Mouse (Mus musculus) forebrain, embryonic 13.5 days (tissue): ENCODE measurements around the gene Vmn1r43. TPM values are rescaled to one million over a fixed set of nuclear protein-coding genes. Genes with fewer than 3 reads are reported as not detected.
"Not testable (repeated sequence)": the region's sequence is repeated elsewhere in the genome, so short reads cannot be mapped to it uniquely, and the experiment has no call there.

ENCODE experiments used
- ATAC-seq: fragments of 200-750 bp; cut with Nextera tagmentation; 2 replicates; pipeline ENCODE4 v1.8.0; 2017
- H3K27ac ChIP-seq: fragments of 300-500 bp; sonication (generic); 2 replicates; pipeline ENCODE4 v1.5.1; 2015; ENCODE audit warnings: inconsistent platforms, mild to moderate bottlenecking, moderate library complexity
- H3K27me3 ChIP-seq: fragments of 300-500 bp; sonication (generic); 2 replicates; pipeline ENCODE4 v1.6.1; 2015; ENCODE audit warnings: mild to moderate bottlenecking, inconsistent platforms
- H3K36me3 ChIP-seq: fragments of 300-500 bp; sonication (generic); 2 replicates; pipeline ENCODE4 v1.6.1; 2015; ENCODE audit warnings: mild to moderate bottlenecking, inconsistent platforms; ENCODE audit not compliant: poor library complexity, severe bottlenecking
- H3K4me1 ChIP-seq: fragments of 300-500 bp; sonication (generic); 2 replicates; pipeline ENCODE4 v1.6.1; 2015; ENCODE audit warnings: inconsistent platforms
- H3K4me2 ChIP-seq: fragments of 300-500 bp; sonication (generic); 2 replicates; pipeline ENCODE4 v1.6.1; 2015; ENCODE audit warnings: inconsistent platforms, mild to moderate bottlenecking, moderate library complexity
- H3K4me3 ChIP-seq: fragments of 300-500 bp; sonication (generic); 2 replicates; pipeline ENCODE4 v1.5.1; 2015; ENCODE audit warnings: mild to moderate bottlenecking, inconsistent platforms
- H3K9ac ChIP-seq: fragments of 300-500 bp; sonication (generic); 2 replicates; pipeline ENCODE4 v1.6.1; 2015; ENCODE audit warnings: mild to moderate bottlenecking, inconsistent platforms
- H3K9me3 ChIP-seq: fragments of 300-500 bp; sonication (generic); replicated peaks from 2 replicates; pipeline ENCODE4 v1.6.1; 2016; ENCODE audit warnings: inconsistent platforms
- WGBS: fragments of 180-500 bp; shearing (Covaris S2); methylation state at CpG from one replicate; pipeline ENCODE4 v1.1.7; 2015; 5-methylcytosine and 5-hydroxymethylcytosine counted together
- polyA plus RNA-seq: library from polyadenylated mRNA; unstranded; fragments of >200 nt; fragmentation: Nextera tagmentation; extraction: Ambion mirVana; gene quantifications from 2 replicates; pipeline ENCODE4 v1.2.1, GENCODE M21; 2015

The Vmn1r43 gene
- polyA plus RNA-seq: not detected in 2 replicates

- peaks cover 12% of the 10 kb centered on the region; the same call in 1 of the 2 replicates for H3K9me3 ChIP-seq
- 86% methylated on average over 3 of the region's 3 CpGs for WGBS
- H3K27ac ChIP-seq, H3K4me3 ChIP-seq, H3K27me3 ChIP-seq, H3K4me2 ChIP-seq, H3K4me1 ChIP-seq, ATAC-seq, H3K9ac ChIP-seq, H3K36me3 ChIP-seq: not testable (repeated sequence)
These were observed at the start of gene Vmn1r43, which contains the start of gene Vmn1r42 for GRCm38 (mm10) chr6:89876313-89876712. Vmn1r43 (minus strand) TSS chr6:89876413. Vmn1r42 (minus strand) TSS chr6:89876413.

GRCm38 (mm10) chr6:89883812-89884211 lies 7.6 kb upstream of the Vmn1r43 start:
- 61% methylated on average over 2 of the region's 2 CpGs for WGBS
- Histone ChIP-seq H3K4me2 (no peak overlapping the region), H3K9me3 (0 out of 2 replicates have a peak, but pooled peaks cover 9% of the 10 kb centered on the region), H3K27ac (no peak overlapping the region), H3K4me1 (no peaks in the 10 kb centered on the region), H3K4me3 (no peak overlapping the region), H3K36me3 (no peaks in the 10 kb centered on the region), H3K9ac (no peak overlapping the region), H3K27me3 (no peaks in the 10 kb centered on the region)
- no peak for ATAC-seq

GRCm38 (mm10) chr6:89883360-89883759 lies 7.1 kb upstream of the Vmn1r43 start, which contains the start of gene Vmn1r44:
Vmn1r44 (plus strand) TSS chr6:89883660.
- H3K9ac ChIP-seq: no peak within 1 kb of the TSS
- no peaks in the 10 kb centered on the region for H3K4me1 ChIP-seq
- H3K9me3 ChIP-seq: 0 out of 2 replicates have a peak, but pooled peaks cover 9% of the 10 kb centered on the region
- no peak for ATAC-seq
- H3K36me3 ChIP-seq: no peaks in the 10 kb centered on the region
- WGBS: 93% methylated on average over 1 of the region's 1 CpGs
- no peak within 1 kb of the TSS for H3K4me2 ChIP-seq
- H3K4me3 ChIP-seq: no peak within 1 kb of the TSS
- no peak within 1 kb of the TSS for H3K27ac ChIP-seq
- H3K27me3 ChIP-seq: no peaks in the 10 kb centered on the region

- Histone ChIP-seq H3K27me3 (no peaks in the 10 kb centered on the region), H3K4me2 (no peak overlapping the region), H3K4me3 (no peak overlapping the region), H3K36me3 (no peaks in the 10 kb centered on the region), H3K9me3 (0 out of 2 replicates have a peak, but pooled peaks cover 12% of the 10 kb centered on the region), H3K9ac (no peak overlapping the region), H3K27ac (no peak overlapping the region), H3K4me1 (no peaks in the 10 kb centered on the region)
- ATAC-seq: no peak
These were observed 4.7 kb upstream of the Vmn1r43 start for GRCm38 (mm10) chr6:89880867-89881266.

GRCm38 (mm10) chr6:89876963-89877362 lies 750 bp upstream of the Vmn1r43 start:
- Histone ChIP-seq H3K9me3 (peaks cover 12% of the 10 kb centered on the region; the same call in 1 of the 2 replicates), H3K36me3 (no peaks in the 10 kb centered on the region)
- 89% methylated on average over 2 of the region's 2 CpGs for WGBS

GRCm38 (mm10) chr6:89867976-89868375 lies 8.2 kb downstream of the Vmn1r43 start:
- Histone ChIP-seq H3K4me2 (no peak overlapping the region), H3K9me3 (peaks cover 38% of the 10 kb centered on the region), H3K4me3 (no peak overlapping the region), H3K36me3 (no peaks in the 10 kb centered on the region), H3K9ac (no peak overlapping the region), H3K27me3 (no peaks in the 10 kb centered on the region), H3K4me1 (no peaks in the 10 kb centered on the region), H3K27ac (no peak overlapping the region)
- WGBS: 84% methylated on average over 2 of the region's 2 CpGs
- ATAC-seq: no peak

More at GRCm38 (mm10) chr6:89876963-89877362, 750 bp upstream of the Vmn1r43 start:
- no peak for ATAC-seq
- Histone ChIP-seq H3K27ac (no peak overlapping the region), H3K9ac (no peak overlapping the region), H3K4me2 (no peak overlapping the region), H3K4me1 (no peaks in the 10 kb centered on the region), H3K4me3 (no peak overlapping the region), H3K27me3 (no peaks in the 10 kb centered on the region)

- WGBS: 94% methylated on average over 2 of the region's 2 CpGs
- H3K27me3 ChIP-seq: no peaks in the 10 kb centered on the region
- H3K4me1 ChIP-seq: no peaks in the 10 kb centered on the region
- peaks cover 44% of the 10 kb centered on the region for H3K9me3 ChIP-seq
- H3K4me3 ChIP-seq: no peak overlapping the region
- H3K27ac ChIP-seq: no peak overlapping the region
- H3K36me3 ChIP-seq: no peaks in the 10 kb centered on the region
- no peak overlapping the region for H3K4me2 ChIP-seq
- no peak for ATAC-seq
- no peak overlapping the region for H3K9ac ChIP-seq
These were observed 8.9 kb downstream of the Vmn1r43 start for GRCm38 (mm10) chr6:89867276-89867675.

GRCm38 (mm10) chr6:89863792-89864191 lies 12.4 kb downstream of the Vmn1r43 start:
- Histone ChIP-seq H3K27me3 (no peaks in the 10 kb centered on the region), H3K4me2 (no peak overlapping the region), H3K9ac (no peak overlapping the region), H3K27ac (no peak overlapping the region), H3K4me3 (no peak overlapping the region), H3K36me3 (no peaks in the 10 kb centered on the region), H3K4me1 (no peaks in the 10 kb centered on the region), H3K9me3 (peaks cover 63% of the 10 kb centered on the region)
- no peak for ATAC-seq
- WGBS: 78% methylated on average over 4 of the region's 4 CpGs

GRCm38 (mm10) chr6:89859839-89860238 lies 16.4 kb downstream of the Vmn1r43 start:
- no peaks in the 10 kb centered on the region for H3K36me3 ChIP-seq
- WGBS: 91% methylated on average over 2 of the region's 2 CpGs
- no peak overlapping the region for H3K4me2 ChIP-seq
- H3K9ac ChIP-seq: no peak overlapping the region
- no peak overlapping the region for H3K4me3 ChIP-seq
- no peaks in the 10 kb centered on the region for H3K4me1 ChIP-seq
- H3K27ac ChIP-seq: no peak overlapping the region
- H3K9me3 ChIP-seq: peaks cover 57% of the 10 kb centered on the region
- no peaks in the 10 kb centered on the region for H3K27me3 ChIP-seq
- ATAC-seq: no peak

GRCm38 (mm10) chr6:89857552-89857951 lies 18.7 kb downstream of the Vmn1r43 start:
- Histone ChIP-seq H3K4me3 (no peak overlapping the region), H3K36me3 (no peaks in the 10 kb centered on the region), H3K4me1 (no peaks in the 10 kb centered on the region), H3K27me3 (no peaks in the 10 kb centered on the region), H3K9me3 (peaks cover 40% of the 10 kb centered on the region), H3K9ac (no peak overlapping the region), H3K4me2 (no peak overlapping the region), H3K27ac (no peak overlapping the region)
- no peak for ATAC-seq
- 75% methylated on average over 3 of the region's 3 CpGs for WGBS

Other genes with a start within 250 kb of the Vmn1r43 start
- gene Txnrd3, start 232.4 kb downstream of the Vmn1r43 start, polyA plus RNA-seq: 7.6 and 9.1 TPM in 2 replicates
- not detected in 2 replicates for gene Vmn1r40, start 168.9 kb downstream of the Vmn1r43 start, polyA plus RNA-seq
- gene Vmn1r41, start 135.6 kb downstream of the Vmn1r43 start, polyA plus RNA-seq: not detected in 2 replicates
- gene Vmn1r42, start within 50 bp of the Vmn1r43 start, polyA plus RNA-seq: not detected in 2 replicates
- gene Vmn1r44, start 7.2 kb upstream of the Vmn1r43 start, polyA plus RNA-seq: not detected in 2 replicates
- not detected in 2 replicates for gene Vmn1r45, start 64.2 kb upstream of the Vmn1r43 start, polyA plus RNA-seq
- gene Vmn1r46, start 92.9 kb upstream of the Vmn1r43 start, polyA plus RNA-seq: not detected in 2 replicates
- not detected in 2 replicates for gene Vmn1r47, start 139.7 kb upstream of the Vmn1r43 start, polyA plus RNA-seq
- not detected in 2 replicates for gene Vmn1r48, start 160.4 kb upstream of the Vmn1r43 start, polyA plus RNA-seq
- gene Vmn1r49, start 202.1 kb upstream of the Vmn1r43 start, polyA plus RNA-seq: not detected in 2 replicates
- not detected in 2 replicates for gene Vmn1r50, start 225.0 kb upstream of the Vmn1r43 start, polyA plus RNA-seq
- not detected in 2 replicates for gene Vmn1r51, start 246.2 kb upstream of the Vmn1r43 start, polyA plus RNA-seq